ENCODE assay signal across 7 mouse cellular contexts in the genomic region with DNA sequence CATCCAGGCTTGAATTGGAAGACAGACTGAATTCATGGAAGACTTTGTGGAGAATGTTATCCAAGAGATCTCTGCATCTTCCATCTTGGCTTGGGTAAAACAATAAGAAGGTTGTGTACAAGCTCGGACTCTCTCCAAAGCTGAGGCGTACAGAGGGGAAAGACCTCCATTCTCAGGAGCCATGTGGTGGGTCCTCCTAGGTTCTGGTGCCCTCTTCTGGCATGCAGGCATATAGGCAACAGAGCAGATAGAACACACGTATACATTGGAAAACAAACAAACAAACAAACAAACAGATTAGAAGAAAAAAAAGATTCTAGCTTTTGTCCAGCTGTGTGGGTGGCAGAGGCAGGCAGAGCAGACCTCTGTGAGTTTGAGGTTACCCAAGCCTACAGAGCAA.
A peak's percentile ranks its signal among the peaks of the same experiment; 100 is the strongest.
DNase-seq lines count a peak whose midpoint lies in the region; ATAC-seq and TF ChIP-seq lines count a peak whose summit lies in the region.

No protein-coding gene starts in this region.

- no peak for ATAC-seq in liver, embryonic 14.5 days (ENCODE audit: insufficient read depth)
- ATAC-seq in forebrain, embryonic 15.5 days (replicated peaks): peak; percentile 82

- no peak overlapping the region for H3K4me3 ChIP-seq in liver, embryonic 14.5 days (ENCODE audit: insufficient read depth in 1 of 2, low read depth in 2 of 2, low read length in 2 of 2)
- no peak overlapping the region for H3K4me3 ChIP-seq in bone marrow, adult 2 months (replicated peaks; ENCODE audit: control insufficient read depth, low read depth, low read length)
- H3K4me3 ChIP-seq in forebrain, embryonic 15.5 days: no peak overlapping the region

- no peak overlapping the region for H3K4me2 ChIP-seq in liver, embryonic 14.5 days (ENCODE audit: low read depth)
- H3K4me2 ChIP-seq in forebrain, embryonic 15.5 days (replicated peaks): no peak overlapping the region

- WGBS in liver, embryonic 14.5 days (ENCODE audit: insufficient replicate concordance): 29% methylated on average over 3 of the region's 3 CpGs
- WGBS in bone marrow, adult 2 months: 30% methylated on average over 3 of the region's 3 CpGs
- WGBS in forebrain, embryonic 15.5 days: 14% methylated on average over 3 of the region's 3 CpGs

- H3K27ac ChIP-seq in liver, embryonic 14.5 days: no peak overlapping the region
- no peak overlapping the region for H3K27ac ChIP-seq in bone marrow, adult 2 months (ENCODE audit: control insufficient read depth, insufficient read depth, low read depth, low read length, poor library complexity)
- H3K27ac ChIP-seq in forebrain, embryonic 15.5 days (replicated peaks): no peak overlapping the region

- TF ChIP-seq POLR2A in bone marrow, adult 2 months (IDR thresholded peaks at IDR 0.05; ENCODE audit: borderline replicate concordance, control insufficient read depth, low read depth, low read length): no peak

- no peaks in the 10 kb centered on the region for H3K9me3 ChIP-seq in liver, embryonic 14.5 days (ENCODE audit: control insufficient read depth, low read length)
- H3K9me3 ChIP-seq in forebrain, embryonic 15.5 days: no peaks in the 10 kb centered on the region

- DNase-seq in liver, embryonic 14.5 days (ENCODE audit: low read depth in 3 of 3, low spot score in 3 of 3): no peak
- DNase-seq in liver: no peak
- peak; percentile 13 for DNase-seq in lung, postnatal 10 days
- DNase-seq in splenic B cell, adult 2 months (ENCODE audit: low read depth, low spot score): peak; percentile 12
- DNase-seq in ovary, postnatal 10 days (ENCODE audit: low spot score): no peak

- no peaks in the 10 kb centered on the region for H3K4me1 ChIP-seq in liver, embryonic 14.5 days (replicated peaks; ENCODE audit: control insufficient read depth in 2 of 2, insufficient read depth in 2 of 2, low read length in 1 of 2)
- no peaks in the 10 kb centered on the region for H3K4me1 ChIP-seq in bone marrow, adult 2 months (ENCODE audit: control insufficient read depth, insufficient read depth, low read length)
- H3K4me1 ChIP-seq in forebrain, embryonic 15.5 days: no peaks in the 10 kb centered on the region

- no peaks in the 10 kb centered on the region for H3K36me3 ChIP-seq in liver, embryonic 14.5 days (replicated peaks; ENCODE audit: control insufficient read depth, insufficient read depth, low read depth)
- no peaks in the 10 kb centered on the region for H3K36me3 ChIP-seq in forebrain, embryonic 15.5 days
- H3K36me3 ChIP-seq in splenic B cell, adult 2 months (ENCODE audit: control insufficient read depth, insufficient read depth, low read length, poor library complexity, severe bottlenecking): no peaks in the 10 kb centered on the region

- TF ChIP-seq EP300 in liver, embryonic 14.5 days (IDR thresholded peaks at IDR 0.05; ENCODE audit: low read depth): no peak

- H3K9ac ChIP-seq in liver, embryonic 14.5 days (replicated peaks): no peak overlapping the region
- no peak overlapping the region for H3K9ac ChIP-seq in forebrain, embryonic 15.5 days (replicated peaks)

- H3K27me3 ChIP-seq in liver, embryonic 14.5 days (ENCODE audit: control insufficient read depth, insufficient read depth, low read length): no peaks in the 10 kb centered on the region
- H3K27me3 ChIP-seq in forebrain, embryonic 15.5 days: no peaks in the 10 kb centered on the region
- no peaks in the 10 kb centered on the region for H3K27me3 ChIP-seq in splenic B cell, adult 2 months (ENCODE audit: control insufficient read depth, insufficient read depth, low read length, poor library complexity, severe bottlenecking)

- peak; percentile 50 for TF ChIP-seq CTCF in liver, embryonic 14.5 days (IDR thresholded peaks at IDR 0.05; ENCODE audit: low read depth)
- TF ChIP-seq CTCF in bone marrow, adult 2 months (IDR thresholded peaks at IDR 0.05; ENCODE audit: control insufficient read depth, insufficient read depth, low read length): 0 out of 2 replicates have a peak, but pooled peaks have one; percentile 34

Comparison
In these comparisons a context has a peak if more than half of its experiments do, and no peak if none do; other contexts are left out.
1. DNase-seq: peak in lung, postnatal 10 days (single experiment) and splenic B cell, adult 2 months (single experiment); none in liver, embryonic 14.5 days (0 of 3), liver (single experiment) and ovary, postnatal 10 days (single experiment).